Mouse (Mus musculus): ENCODE data around the gene Zfp592.
A peak's percentile ranks its signal among the peaks of the same experiment; 100 is the strongest.

The Zfp592 gene

DNA sequence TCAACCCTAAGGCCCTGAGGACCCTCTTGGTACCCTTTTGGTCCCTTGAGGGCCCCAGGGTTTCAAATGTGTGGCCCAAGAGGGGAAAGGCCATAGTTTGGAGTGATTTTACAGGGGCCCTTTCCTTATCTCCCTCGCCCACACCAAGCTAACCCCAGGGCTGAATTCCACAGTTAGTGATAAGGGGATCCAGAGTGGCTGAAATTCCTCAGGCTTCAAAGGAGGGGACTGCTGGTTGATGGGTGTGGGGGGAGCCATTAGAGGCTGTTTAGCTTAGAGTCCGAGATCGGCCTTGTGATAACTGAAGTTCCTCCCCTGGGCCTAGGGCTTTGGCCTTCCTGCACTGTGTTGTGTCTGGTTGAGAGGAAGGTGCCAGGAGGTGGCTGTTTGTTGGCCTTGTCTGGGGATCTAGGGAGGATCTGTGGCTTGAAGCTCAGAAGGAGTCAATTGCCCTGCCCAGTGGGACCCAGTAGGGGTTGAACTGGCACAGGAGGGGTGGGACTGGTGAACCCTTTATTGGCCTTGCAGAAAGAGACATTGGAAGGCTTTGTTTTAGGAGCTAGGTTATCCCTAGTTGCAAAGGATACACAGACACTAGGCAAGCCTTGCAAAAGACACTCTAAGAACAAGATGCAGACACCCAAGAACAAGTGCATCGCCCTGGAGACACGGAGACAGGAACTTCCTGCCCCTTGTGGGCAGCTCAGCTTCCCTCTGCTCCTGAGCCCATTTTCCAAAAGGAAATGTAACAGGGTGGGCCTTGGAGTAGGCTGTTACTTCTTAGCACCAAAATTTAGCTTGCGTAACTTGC is 64.6 kb downstream of the Zfp592 start:
- no peak for DNase-seq (ENCODE audit: low spot score)

DNA sequence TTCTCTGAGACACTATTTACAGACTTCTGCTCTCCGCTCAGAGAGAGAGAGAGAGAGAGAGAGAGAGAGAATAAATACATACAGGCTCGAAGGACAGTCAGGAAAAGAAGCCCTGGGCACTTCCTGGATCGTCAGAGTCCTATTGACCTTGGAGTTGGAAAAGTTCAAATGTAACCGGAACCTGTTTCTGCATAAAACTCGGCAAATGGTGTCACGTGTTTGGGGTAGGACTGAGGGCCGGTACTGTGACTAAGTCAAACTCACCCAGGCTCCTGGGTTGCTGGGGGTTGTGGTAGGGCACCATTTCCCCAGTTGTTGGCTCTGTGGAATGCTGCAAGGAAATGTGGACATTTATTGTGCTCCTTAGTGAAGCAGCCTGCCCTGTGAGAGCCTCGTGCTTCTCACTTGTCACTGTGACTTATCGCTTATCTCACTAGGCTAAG is 65.3 kb downstream of the Zfp592 start:
- no peak for DNase-seq (ENCODE audit: low spot score)

DNA sequence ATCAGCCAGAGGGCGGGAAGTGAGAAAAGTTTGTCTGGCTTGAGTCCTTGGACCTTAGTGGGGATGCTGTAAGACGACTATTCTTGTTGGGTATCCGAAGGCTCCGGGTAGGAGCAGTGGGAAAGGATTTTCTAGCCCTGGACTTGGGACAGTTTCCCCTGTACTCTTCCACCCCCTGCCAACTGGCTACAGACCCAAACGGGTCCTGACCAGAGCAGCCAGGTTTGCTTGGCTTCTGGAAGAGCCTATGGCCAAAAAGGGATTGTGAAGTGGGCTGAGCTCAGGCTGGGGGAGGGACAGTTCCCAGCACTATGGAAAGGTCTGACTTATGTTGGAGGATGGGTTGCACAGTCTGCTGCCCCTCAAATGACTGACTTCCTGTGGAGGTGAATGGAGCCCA is 65.9 kb downstream of the Zfp592 start:
- no peak for DNase-seq (ENCODE audit: low spot score)

DNA sequence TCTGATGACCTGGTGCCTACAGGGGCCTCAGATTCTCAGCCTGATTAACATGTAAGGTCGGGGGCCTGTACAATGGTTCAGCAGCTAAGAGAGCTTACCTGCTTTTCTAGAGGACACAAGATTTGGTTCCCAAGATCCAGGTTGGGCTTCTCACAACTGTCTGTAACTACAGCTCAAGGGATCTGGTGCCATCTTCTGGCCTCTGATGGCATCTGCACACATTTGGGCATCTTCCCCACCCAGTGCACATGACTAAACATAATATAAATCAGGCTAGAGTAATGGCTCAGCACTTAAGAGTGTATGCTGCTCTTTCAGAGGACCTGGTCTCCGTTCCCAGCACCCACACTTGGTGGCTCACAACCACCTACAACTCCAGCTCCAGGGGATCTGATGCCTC is 67.4 kb downstream of the Zfp592 start:
- DNase-seq (ENCODE audit: low spot score), result no peak

DNA sequence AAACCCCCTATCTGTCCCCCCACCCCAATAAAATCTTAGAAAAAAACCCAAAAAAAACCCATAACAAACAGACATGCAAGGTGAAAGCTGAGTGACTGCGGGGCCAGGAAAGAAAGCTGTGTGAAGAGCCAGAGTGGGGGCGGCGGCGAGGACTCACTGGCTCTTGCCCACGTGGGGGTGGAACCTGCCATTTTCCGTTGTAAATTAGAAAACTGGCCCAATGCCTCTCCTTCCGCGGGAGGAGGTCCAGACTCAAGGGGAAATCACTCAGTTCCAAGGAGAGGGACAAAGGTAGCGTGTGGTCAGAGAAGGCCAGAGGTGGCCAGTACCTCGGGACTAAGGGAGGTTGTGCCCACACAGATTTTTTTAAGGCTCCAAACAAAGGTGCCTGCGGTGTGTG is 68.5 kb downstream of the Zfp592 start:
- DNase-seq (ENCODE audit: low spot score), result no peak

DNA sequence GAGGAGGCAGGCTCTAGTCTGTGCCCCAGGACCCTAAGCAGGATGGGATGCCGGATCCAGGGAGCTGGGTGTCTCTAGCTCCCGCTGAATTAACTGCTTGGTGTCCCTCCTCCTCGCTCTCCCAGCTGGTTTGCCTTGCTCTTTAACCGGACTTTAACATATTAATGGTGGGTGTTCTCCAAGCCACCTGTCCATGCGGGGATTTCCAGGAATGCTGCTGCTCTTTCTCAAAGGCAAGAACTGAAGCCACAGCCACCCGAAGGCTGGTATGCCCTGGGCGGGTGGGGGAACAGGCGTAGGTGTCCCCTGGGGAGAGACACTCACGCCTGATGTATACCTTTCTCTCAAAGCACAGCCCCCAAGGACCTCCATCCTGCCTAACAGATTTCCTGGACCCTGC is 69.9 kb downstream of the Zfp592 start:
- DNase-seq (ENCODE audit: low spot score), result no peak

DNA sequence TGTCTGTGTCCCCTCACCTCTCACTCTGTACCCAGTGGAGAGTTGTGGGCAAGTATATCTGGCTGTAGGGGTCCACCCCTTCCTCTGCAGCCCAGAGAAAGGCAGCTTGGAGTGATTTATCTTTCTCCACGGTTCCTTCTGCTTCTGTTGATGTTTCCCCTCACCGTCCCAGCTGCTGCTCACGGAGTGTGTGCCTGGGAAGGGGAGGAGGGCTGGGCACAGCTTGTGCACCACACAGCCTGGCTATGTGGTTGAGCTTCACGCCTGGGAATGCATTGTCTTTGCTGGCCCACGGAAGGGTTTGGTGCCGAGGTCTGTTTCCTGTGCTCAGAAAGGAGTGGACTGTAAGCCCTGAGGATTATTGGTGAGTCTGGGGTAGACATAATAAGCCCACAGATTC is 73.2 kb downstream of the Zfp592 start:
- no peak for DNase-seq (ENCODE audit: low spot score)

DNA sequence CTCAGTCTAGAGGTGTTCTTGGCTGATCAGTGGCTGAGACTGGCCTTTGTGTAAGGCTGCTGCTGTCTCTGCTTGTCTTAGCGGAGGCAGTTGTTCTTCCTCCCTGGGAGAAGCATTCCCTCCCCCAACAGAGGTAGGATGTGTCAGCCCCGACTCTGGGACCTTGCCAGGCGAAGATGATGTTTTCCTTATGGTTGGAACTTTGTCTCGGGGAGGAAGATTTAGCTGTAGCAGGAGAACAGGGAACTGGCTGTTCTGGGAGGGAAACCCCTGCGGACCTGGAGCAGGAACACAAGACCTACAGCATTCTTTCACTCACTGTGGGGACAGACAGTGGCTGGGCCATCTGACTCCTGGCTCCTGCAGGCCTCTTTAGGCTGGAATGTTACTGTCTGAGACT is 79.0 kb downstream of the Zfp592 start:
- DNase-seq (ENCODE audit: low spot score), result peak; percentile 81

DNA sequence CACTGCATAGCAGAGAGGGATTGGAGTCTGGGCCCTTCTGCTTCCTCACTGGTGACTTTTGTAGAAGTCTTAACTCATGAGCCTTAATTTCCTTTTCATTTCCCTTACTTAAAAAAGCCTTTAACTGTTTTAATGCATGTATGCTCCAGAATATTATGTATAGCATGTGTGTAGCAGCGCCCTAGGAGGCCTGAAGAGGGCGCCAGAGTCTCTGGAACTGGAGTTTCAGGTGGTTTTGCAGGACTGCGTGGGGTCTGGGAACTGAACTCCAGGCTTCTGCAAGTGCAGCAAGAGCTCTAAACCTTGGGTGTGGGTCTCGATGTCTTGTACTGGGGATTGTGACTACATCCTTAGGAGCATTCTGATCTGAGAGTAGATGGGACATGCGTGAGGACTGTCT is 79.8 kb downstream of the Zfp592 start:
- DNase-seq (ENCODE audit: low spot score), result no peak

DNA sequence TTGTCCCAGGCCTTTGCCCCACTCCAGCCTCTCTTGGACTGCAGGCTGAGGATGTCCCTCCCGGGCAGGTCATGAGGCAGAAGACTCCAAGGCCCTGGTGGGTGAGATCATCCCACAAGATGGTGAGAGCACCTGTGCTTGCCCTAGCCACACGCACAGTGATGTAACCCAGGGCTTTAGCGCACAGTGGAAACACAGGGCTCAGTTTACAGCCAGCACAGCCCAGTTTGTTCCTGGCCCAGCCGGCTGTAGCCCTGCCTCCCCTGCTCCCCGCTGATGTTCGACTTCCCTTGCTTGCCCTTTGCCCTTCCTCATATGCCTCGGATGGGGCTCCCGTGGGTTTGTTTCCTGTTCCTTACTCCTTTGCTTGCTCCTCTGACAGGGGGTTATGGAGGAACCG is 81.1 kb downstream of the Zfp592 start:
- no peak for DNase-seq (ENCODE audit: low spot score)

DNA sequence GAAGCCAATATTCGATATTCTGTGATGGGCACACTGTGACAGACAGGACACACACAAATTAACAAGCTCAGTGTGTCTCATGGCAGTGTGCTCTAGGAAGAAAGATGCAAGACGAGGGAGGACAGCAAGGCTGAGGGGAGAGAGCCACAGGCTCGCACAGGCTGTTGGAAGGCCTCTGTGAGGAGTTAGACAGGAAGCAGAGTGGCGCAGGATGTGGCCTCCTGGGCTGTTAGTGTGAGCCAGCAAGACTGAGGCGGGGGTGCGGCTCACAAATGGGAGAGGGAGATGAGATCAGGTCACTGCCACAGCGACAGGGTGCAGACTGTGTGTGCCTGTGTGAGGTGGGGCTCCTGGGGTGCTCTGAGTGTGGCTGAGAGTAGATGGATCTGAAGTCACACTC is 81.8 kb downstream of the Zfp592 start:
- DNase-seq (ENCODE audit: low spot score), result no peak

DNA sequence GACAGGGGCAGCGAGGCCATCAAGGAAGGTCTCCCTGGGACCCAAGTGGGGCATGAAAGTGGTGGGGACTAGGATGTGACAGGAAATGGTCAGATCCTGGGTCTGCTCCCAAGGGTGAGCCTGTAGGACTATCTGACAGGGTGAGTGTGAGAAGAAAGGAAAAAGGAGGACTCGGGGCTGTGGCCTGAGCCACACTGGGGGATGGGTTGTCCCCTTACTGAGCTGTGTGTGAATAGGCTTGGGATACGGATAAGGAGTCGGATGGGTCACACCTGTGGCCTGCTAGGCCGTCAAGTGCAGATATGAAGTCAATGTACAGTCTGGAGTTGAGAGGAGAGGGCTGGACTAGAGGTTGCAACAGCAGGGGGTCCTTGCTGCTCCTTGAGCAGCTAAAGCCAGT is 82.3 kb downstream of the Zfp592 start:
- DNase-seq (ENCODE audit: low spot score), result no peak

DNA sequence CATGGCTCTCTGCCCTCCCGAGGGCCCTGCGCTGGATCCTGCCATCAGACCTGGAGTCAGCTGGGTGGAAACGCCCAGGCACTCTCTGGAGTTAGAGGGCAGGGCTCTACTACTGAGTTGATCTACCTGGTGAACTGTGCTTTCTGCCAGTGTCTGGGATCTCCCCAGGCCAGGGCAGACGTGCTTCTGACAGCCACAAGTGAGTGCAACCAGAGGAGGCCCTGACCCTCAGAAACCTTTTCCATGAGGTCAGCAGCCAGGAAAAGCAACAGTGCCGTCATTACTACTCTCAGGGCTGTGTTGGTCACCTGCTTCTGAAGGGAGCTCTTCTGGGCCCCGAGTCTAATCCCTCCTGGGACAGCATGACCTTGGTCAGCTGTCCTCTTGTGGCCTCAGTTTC is 83.5 kb downstream of the Zfp592 start:
- DNase-seq (ENCODE audit: low spot score), result no peak

DNA sequence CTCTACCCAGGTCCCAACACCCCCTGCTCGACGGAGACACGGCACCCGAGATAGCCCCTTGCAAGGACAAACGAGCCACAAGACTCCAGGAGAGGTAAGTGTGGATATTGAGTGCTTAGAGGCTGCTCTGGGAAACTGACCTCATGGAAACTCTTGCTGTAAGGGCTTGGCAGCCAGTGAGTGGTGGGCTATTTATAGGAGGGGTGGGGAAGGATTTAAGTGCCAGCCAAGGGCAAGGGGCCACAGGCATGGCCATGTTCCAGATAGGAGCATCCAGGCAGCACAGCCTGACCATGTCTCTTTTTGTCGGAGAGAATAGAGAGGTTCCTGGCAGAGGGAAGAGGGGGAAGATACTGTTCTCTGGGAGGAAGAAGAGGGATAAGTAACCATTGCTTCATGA is 85.3 kb downstream of the Zfp592 start:
- no peak for DNase-seq (ENCODE audit: low spot score)

DNA sequence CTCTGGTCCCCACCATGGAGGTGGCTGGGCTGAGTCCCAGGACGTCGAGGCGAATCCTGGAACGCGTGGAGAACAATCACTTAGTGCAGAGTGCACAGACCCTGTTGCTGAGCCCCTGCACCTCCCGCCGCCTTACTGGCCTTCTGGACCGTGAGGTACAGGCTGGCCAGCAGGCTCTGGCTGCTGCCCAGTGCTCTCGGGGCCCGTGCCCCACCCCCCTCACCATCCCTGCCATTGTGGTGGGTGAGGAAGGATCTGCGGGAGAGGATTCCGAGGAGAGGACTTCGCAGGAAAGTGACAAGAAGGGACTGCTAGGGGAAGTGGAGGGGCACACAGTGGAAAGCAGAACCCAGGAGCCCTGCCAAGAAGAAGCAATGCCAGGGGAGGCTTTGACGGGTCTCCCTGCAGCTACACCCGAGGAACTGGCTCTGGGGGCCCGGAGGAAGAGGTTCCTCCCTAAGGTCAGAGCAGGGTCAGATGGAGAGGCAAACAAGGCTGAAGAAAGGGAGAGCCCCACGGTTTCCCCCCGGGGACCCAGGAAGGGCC is 100.0 kb downstream of the Zfp592 start:
- no peak for DNase-seq (ENCODE audit: low spot score)

DNA sequence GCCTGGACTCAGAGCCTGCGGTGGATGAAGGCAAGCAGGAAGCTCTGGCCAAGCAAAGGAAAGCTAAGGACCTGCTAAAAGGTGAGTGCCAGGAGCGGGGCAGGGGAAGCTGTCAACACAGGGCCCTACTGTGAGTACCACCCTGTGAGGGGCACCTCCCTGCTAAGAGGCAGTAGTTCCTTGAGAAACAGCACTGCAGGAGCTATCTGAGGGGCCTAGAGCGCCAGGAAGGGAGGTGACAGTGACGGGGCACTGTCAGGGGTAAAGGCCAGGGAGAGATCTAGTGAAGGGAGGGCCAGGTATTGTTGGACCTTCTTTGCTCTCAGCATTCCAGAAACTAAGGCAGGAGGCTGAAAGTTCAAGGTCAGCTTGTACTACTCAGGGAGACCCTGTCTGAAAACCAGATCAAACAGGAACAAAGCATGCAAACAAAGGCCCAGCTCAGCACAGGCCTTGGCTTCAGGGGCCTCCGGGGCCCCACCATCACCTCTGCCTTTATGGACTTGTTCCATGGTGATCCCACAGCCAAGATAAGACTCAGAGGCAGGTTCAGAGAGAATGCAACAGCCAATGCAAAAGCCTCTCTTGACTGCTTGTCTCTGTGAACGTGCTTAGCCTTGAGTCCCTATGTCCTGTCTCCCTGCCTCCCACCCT is 100.8 kb downstream of the Zfp592 start:
- DNase-seq (ENCODE audit: low spot score), result no peak

Data from testis, postnatal 10 days (tissue).